Mouse (Mus musculus): ENCODE data around the gene Nat14.
A peak's percentile ranks its signal among the peaks of the same experiment; 100 is the strongest.
"Not testable (repeated sequence)": the region's sequence is repeated elsewhere in the genome, so short reads cannot be mapped to it uniquely, and the experiment has no call there.

The Nat14 gene

DNA sequence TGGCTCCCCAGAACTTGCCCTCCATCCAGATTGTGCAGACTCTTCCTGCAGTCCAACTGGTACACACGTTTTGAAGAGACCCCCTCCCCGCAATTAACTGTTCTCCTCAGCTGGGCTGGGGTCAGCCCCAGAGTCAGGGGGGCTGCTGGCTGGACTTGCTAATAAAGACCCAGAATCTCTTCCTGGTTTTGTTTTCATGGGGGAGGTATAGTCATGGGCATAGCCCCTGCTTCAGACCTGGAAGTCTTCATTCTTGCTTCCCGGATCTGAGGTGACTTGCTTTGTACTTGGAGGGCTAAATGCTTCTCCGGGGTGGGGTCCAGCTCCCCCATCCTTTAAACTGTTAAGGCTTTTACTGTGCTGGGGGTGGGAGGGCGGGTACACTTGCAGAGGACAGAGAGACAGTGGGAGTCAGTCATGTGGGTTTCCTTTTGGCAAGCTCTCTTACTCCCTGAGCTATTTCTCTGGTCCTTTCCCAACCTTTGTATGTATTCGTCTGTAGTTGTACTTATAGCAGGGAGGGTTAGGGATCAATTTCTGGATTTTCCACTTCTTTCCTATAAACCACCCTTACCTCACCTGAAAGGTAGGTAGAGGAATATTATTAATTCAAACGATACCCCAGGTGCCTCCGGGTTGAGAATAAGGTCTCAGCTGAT lies at the start of gene Nat14:
TSS of gene Nat14 (plus strand) at position 205 of the 659 bp plus-strand sequence.
- DNase-seq (ENCODE audit: extremely low spot score, low spot score) = no peak

DNA sequence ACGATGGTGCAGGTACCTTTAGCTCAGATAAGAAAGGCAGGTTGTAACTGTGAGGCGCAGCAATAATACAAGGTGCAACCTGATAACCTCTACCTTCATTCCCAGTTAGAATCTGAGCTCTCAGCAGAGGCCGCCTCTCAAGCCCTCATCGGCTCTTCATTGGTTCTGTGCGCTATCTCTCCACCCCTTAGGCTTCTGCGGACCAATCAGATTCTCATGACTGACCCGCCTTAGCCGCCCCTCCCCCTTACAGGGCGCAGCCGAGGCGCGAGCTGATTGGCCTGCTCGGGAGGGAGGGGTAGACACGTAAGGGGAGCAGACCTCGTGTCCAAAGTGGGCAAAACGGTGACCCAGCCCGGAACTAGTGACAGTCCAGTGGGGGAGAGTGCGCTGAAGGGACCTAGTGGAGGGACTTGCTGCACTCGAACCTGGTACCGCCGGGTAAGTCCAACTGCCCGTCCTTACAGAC lies 45.0 kb upstream of the Nat14 start, which contains the start of gene Isoc2a:
TSS of gene Isoc2a (plus strand) at position 401 of the 469 bp plus-strand sequence.
- peak; percentile 90 for DNase-seq (ENCODE audit: extremely low spot score, low spot score)

DNA sequence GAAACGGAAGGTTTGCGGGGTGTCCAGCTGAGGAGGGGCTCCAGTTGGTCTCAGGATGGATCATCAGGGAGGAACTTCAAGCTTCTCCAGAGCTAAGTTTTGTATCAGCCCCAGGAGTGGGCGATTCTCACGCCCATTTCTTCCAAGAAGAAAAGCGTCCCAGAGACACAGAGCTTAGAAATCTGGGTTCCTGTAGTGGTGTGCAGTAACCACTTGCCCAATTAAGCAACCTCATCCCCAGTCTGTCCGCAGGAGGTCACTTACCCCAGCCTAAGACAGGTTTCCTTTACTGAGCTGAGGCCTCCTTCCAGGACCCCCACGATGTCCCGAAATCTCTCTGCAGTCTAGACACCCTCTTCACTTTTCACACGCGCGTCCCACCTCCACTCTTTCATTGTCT lies 44.6 kb upstream of the Nat14 start:
- no peak for DNase-seq (ENCODE audit: extremely low spot score, low spot score)

DNA sequence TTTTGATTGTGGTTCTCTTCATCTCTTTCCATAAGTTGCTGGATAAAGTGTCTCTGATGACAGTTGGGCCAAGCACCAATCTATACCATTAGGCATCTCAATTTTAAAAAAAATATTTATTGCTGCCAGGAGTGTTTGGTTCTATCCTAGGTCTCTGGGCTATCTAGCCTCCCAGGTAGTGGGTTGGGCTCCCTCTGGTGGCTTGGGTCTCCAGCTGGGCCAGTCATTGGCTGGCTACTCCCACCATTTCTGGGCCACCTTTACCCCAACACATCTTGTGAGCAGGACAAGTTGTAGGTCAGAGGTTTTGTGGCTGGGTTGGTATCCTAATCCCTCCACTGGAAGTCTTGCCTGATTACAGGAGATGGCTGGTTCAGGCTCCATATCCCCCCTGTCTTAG lies 43.6 kb upstream of the Nat14 start:
- DNase-seq (ENCODE audit: extremely low spot score, low spot score) = no peak

DNA sequence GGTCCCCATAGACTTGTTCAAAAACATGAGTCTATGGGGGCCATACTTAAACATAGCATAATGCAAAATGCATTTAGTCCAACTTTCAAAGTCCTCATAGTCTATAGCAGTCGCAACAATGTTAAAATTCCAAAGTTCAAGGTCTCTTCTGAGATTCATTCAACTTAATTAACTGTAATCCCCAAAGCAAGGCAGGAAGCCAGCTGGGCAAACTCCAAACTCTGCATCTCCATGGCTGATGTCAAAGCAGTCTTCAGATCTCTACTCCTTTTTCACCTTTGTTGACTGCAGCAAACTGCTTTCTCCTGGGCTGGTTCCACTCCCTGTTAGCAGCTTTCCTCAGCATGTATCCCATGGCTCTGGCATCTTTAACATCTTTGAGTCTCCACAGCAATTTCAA lies 42.8 kb upstream of the Nat14 start:
- DNase-seq (ENCODE audit: extremely low spot score, low spot score) = not testable (repeated sequence)

DNA sequence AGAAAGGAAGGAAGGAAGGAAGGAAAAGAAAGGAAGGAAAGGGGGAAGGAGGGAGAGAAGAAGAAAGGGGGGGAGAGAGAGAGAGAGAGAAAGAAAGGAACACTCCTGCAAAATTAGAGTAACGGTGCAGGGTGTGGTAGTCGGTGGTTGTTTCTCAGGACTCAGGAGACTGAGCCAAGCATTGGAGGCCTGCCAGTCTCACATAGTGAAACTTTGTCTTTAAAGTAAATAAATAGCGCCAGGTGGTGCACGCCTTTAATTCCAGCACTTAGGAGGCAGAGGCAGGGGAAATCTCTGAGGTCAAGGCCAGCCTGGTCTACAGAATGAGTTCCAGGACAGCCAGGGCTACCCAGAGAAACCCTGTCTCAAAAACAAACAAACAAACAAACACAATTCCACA lies 35.1 kb upstream of the Nat14 start:
- DNase-seq (ENCODE audit: extremely low spot score, low spot score) = no peak

DNA sequence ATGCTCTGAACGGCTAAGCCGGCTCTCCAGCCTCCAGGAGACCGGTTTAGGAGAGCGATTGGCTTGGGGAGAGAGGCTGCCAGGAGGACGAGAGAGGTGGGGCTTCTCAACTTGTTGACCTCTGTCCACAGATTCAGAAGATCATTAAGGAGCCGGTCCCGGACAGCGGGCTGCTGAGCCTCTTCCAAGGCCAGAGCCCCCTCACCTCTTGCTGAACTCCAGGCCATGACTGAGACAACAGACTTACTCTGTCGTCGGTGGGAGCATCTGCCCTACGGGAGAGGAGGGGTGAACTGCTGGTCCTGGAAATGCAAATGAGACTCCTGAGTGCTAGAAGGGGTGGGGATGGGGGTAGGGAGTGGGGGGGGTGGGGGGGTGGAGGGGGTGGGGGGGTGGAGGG lies 26.6 kb upstream of the Nat14 start:
- DNase-seq (ENCODE audit: extremely low spot score, low spot score) = no peak

DNA sequence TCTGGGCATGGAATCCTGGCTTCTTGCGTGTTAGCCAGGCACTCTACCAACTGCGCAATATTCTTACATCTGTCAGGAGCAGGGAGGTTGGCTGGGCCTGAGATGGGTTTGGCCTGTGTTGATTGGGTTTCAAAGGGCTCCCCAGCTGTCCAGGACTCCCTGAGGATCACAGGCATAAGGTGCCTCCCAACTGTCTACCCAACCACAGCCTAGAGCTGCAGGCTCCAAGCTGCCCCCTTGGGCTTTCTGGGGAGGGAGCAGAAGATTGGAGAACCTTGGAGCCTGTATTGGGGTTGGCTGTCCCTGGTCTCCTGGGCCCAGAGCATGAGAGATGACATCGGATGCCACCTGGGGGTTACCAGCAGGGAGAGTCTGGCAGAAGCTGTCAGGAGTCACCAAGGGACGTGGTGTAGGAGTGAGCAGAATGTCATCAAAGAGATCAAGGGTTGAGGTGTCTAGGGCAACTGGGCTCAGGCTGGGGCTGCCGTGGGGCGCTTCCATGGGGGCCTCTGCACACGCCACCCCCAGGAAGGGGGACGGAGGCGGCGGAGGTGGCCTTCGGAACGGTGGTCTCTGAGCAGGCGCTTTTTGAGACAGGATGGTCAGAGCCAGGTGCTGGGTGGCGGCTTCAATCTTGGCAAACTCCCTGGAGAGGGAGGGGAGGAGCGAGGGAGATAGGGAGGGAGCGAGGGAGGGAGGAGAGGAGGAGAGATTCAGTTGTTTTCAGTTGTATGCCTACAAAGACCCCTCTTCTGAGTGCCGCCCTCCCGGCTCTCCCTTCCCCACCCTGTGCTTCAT lies 22.8 kb upstream of the Nat14 start:
- no peak for DNase-seq (ENCODE audit: extremely low spot score, low spot score)

DNA sequence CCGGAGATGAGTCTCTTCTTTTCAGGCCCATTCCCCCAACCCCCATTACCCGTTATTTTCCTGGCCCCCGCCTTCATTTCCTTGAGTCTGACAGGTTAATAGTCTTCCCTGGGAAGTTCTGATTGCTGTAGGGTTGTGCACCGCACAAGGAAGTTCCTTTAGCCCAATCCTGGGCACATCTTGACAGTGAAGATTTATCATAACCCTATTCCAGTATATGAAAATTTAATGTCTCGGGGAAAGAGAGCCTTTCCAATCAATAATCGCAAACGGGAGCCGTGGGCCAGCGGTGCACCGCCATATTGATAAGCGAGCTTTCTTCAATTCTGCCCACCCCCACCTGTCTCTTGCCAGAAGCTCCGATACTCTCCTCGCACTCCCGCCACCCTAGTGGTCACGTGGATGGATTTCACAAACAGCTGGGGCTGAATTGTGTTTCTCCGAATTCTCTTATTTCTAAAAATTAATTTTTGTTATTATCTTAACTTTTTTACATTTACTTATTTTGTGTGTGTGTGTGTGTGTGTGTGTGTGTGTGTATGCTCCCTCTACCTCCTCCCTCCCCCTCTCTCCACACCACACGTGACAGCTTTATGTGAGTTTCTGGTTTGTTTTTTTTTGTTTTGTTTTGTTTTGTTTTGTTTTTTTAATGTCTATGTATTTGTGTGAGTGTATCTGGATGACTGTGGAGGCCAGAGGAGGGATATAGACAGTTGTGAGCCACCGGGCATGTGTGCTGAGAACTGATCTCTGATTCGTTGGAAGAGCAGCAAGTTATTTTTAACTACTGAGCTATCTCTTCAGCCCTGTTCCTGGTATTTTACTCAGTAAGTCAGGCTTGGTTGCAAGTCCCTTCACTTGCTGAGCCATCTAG lies 21.9 kb upstream of the Nat14 start:
- peak; percentile 31 for DNase-seq (ENCODE audit: extremely low spot score, low spot score)

DNA sequence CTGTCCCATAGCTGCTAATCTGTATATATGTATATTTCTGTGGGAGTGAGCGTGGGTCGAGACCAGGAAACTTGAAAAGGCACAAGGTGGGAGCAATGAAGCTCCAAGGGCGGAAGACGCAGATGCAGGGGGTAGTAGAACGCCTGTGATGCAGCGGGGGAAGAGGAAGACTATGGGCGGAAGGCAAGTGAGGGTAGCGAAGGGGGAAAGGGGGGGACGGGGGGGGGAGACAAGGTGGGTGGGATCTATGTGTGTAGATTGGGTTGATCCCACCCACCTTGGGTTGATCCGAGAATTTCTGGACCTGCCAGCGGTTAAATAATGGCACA lies 21.3 kb upstream of the Nat14 start:
- no peak for DNase-seq (ENCODE audit: extremely low spot score, low spot score)

DNA sequence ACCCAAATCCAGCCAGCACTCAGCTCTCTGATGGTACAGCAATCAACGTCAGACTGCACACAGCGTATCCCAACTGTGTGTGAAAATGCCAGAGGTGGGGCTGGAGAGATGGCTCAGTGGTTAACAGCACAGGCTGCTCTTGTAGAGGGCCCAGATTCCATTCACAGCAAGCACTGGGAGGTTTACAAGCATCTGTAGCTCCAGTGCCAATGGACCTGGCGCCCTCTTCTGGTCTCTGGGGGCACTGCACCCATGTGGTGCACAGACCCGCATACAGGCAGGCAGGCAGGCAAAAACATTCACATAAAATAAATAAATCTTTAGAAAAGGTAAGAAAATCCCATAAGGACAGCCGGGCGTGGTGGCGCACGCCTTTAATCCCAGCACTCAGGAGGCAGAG lies 20.7 kb upstream of the Nat14 start:
- DNase-seq (ENCODE audit: extremely low spot score, low spot score) = peak; percentile 38

DNA sequence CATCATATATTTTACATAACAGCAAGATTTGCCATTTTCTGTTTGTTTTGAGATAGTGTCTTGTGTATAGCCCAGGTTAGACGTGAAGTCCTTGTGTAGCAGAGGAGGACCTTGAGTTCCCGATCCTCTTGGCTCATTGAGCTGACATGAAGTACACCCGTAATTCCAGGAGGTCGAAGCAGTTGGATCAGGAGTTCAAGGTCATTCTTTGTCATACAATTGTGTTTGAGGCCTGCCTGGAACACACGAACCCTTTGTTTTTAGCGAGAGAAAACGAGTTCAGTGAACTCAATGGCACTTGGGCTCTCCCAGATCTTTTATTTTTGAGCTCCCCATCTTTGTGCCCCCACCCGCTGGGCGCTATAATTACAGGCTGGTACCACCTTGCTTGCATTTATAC lies 19.4 kb upstream of the Nat14 start:
- DNase-seq (ENCODE audit: extremely low spot score, low spot score) = no peak

DNA sequence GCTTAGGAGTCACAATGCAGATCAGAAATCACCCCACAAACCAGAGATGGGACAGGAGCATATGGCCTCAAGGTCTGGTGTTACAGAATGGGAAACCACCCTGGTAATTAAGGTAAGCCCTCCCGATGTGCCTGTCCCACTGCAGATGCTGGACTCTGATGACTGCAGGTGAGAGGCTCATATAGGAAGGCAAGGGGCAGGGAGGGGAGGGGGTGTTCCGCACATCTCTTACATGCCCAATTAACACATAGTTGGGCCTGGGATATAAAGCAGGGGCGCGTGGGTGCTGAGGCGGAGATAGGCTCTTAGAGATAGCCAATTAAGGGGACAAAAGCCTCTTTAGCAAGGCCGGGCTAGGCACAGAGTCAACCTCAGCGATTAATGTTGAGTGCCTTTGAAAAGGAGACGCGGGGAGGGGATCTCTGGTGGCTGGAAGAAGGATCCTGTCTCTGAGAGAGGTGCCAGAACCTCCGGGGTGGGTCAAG lies 15.3 kb upstream of the Nat14 start, which contains the start of gene Gm36210:
TSS of gene Gm36210 (minus strand) at position 51 of the 485 bp plus-strand sequence.
- no peak for DNase-seq (ENCODE audit: extremely low spot score, low spot score)

DNA sequence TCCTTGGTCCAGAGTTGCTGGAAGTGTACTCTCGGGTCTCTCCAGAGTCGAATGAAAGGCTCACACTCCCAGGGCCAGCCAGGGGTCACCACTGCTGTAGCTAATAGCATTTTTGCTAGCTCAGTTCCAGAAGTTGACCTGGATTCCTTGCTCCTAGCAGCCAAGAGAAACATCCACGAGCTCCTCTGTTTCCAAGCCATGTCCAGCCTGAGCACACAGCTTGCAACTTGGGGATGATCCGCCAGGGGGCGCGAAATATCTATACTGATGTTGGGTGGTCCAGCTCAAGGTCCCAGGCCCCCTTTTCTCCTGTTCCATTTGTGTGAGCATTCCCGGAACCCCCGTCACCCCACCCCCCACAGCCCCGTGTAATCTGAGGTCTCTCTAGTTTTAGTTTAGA lies 10.3 kb upstream of the Nat14 start:
- peak; percentile 70 for DNase-seq (ENCODE audit: extremely low spot score, low spot score)

DNA sequence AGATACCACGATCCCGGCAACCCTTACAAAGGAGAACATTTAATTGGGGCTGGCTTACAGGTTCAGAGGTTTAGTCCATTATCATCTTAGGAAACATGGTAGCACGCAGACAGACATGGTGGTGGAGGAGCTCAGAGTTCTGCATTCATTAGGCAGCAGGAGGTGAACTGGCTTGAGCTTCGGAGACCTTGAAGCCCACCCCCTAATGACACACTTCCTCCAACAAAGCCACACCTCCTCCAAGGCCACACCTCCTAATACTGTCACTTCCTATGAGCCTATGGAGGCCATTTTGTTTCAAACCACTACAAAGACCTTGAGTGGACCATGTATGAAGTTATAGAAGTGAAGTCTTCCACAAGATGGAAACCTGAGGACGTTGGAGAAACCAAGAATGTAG lies 9.6 kb upstream of the Nat14 start:
- no peak for DNase-seq (ENCODE audit: extremely low spot score, low spot score)

DNA sequence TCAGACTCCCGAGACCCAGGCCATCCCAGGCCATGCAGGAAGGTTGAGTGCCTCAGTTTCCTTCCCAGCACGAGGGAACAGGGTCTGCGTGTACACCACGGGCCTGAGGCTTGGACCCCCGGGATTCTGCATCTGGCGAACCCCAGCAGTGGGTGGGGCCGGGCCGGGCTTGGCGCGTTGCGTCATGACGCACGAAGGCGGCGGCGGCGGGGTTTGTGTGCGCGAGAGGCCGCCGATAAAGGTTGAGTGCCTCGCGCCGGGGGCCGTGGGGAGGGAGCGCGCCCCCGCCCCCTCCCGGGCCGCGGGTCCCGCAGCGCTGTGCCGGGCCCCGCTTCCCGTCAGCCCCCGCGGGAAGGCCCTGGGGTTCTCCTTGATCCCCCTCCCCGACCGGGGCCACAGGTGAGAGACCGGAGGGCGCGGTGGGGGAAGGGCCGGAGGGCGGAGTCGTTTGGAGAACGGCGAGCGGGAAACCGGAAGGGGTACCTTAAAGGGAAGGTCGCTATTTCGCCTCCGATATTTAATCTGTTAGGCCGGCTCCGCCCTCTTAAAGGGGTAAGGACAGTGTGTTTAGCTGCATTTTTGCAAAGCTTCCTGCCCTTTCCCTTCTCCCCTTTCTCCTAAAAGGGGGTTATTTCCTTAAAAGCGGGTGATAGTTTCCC lies 6.7 kb upstream of the Nat14 start, which contains the start of gene Zfp628:
TSS of gene Zfp628 (plus strand) at position 211 of the 659 bp plus-strand sequence.
- peak; percentile 98 for DNase-seq (ENCODE audit: extremely low spot score, low spot score)

DNA sequence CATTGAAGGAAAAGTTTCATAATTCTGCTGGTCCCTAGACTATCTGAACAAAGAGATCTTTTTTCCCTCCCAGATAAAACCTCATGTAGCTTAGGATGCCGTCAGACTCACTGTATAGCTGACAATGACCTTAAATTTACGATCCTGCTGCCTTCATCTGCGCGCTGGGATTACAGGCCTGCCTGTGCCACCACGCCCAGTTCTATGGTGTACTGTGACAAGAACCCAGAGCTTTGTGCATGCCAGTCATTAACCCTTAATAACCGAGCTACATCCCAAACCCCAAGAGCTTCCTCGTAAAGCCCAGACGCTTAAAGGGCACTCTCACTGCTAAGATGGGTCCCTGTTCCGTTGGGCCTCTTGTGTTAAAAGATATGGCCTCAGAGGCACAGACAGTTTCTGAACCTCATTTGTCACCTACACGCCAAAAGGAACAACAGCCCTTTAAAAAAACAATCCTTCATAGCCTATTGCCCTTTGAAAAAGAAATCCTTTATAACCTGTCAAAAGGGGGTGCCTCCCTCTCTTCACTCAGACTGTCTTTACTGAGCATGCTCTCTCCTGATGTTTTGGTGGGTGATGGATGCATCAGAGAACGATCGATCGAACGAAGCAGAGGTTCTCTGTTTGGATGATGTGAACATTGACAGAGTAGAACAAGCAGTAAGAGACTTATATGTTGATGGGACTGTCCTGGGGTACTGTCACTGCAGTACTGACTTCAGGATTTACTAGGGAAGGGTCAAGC lies 6.0 kb upstream of the Nat14 start:
- peak; percentile 37 for DNase-seq (ENCODE audit: extremely low spot score, low spot score)

DNA sequence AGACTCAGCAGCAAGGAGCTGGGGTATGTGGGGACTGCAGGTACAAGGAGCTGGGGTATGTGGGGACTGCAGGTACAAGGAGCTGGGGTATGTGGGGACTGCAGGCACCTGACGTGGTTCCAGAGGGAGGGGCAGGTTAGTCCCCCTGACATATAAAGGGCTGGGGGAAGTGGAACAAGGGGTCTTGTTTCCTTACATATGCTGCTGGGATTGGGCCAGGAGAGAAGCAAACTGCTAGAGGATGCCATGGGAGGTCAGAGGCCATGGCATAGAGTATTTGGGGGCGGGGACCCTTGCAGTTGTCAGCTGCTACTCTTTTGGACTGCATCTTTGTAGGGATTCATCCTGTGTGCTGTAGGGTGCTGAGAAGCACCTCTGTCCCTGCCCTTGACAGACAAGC lies 4.3 kb upstream of the Nat14 start:
- DNase-seq (ENCODE audit: extremely low spot score, low spot score) = no peak

DNA sequence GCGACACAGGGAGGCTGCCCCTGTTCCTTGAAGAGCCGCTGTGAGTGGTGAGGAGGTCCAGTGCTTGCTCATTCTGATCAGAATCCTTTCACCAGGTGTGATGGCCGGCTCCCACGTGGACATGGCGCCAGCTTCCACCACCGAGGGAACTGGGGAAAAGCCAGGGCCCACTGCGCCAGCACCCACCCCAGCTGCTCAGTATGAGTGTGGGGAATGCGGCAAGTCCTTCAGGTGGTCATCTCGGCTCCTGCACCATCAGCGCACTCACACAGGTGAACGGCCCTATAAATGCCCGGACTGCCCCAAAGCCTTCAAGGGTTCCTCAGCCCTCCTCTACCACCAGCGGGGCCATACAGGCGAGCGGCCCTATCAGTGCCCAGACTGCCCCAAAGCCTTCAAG lies 3.1 kb upstream of the Nat14 start:
- no peak for DNase-seq (ENCODE audit: extremely low spot score, low spot score)

DNA sequence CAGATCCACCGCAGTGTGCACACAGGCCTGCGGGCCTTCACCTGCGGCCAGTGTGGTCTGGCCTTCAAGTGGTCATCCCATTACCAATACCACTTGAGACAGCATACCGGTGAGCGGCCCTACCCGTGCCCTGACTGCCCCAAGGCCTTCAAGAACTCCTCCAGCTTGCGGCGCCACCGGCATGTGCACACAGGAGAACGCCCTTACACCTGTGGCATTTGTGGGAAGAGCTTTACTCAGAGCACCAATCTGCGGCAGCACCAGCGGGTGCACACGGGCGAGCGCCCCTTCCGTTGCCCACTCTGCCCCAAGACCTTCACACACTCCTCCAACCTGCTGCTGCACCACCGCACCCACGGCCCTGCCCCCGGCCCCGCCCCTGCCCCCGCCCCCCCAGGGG lies 2.7 kb upstream of the Nat14 start:
- no peak for DNase-seq (ENCODE audit: extremely low spot score, low spot score)

All from neural tube, embryonic 10.5 days (tissue).